Mouse (Mus musculus) adipocyte (in vitro differentiated cells): ENCODE measurements around the gene Colec11.

Experiments used
- DNase-seq: peaks from one replicate; pipeline ENCODE4 v3.0.0-alpha.2; 2016; ENCODE audit warnings: low spot score

Colec11 gene

DNA sequence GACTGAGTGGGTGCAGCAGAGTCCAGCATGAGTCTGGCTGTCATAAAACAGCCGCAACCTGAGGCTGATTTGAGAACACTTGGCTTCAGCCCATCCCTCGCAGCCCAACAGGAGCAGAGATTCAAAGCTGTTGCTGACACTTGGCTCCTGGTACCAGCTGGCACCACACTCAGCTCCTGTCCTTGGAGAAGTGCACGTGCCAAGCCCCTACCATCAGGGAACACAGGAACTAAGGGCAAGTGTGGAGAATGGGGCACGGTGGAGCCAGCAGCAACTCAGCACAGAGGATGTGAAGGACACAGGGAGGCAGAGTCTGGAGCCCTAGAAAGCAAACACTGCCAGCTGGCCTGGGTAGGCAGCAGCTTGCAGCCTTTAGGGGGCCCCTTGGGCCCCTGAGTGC lies 20.9 kb downstream of the Colec11 start:
- no peak for DNase-seq

DNA sequence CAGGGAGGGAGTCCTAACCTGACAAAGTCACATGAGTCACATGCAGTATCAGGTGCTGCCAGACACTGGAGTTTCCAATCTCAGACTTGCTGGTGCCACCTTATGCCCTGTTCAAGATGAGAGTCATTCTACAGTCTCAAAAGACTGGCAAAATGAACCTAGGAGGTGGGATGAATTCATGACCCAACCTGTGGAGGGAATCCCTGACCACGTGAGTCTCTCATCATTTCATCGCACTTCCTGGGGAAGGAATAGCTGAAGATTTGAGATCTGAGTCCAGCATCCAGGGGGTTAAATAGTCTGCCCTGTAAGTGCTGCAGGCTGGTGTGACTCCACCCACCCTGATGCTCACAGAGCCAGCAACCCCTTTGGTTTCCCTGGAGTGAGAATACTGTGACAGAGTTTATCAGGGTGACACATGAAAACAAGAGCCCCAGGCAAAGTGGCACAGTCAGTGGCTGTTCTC lies 24.6 kb downstream of the Colec11 start:
- DNase-seq = no peak

- DNase-seq = no peak
Measured at GRCm38 (mm10) chr12:28598110-28598509, 25.1 kb downstream of the Colec11 start.

DNA sequence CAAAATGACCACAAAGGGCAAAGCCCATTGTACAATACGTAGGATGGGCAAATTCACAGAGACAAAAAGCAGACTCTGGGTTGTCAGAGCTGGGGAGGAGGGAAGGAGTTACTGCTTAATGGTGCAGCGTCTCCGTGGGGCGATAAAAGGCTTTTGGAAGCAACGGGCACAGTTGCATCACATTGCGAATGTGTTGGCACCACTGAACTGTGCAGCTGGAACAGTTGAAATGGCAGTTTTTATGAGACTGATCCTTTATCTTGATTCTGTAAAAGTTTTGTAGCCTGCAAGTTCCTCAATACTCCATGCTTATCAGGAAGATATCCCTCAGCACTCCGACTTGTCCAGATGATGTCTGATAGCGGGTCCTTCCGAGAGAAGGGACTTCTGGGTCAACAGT lies 25.5 kb downstream of the Colec11 start:
- DNase-seq = no peak

- DNase-seq = no peak
Measured at GRCm38 (mm10) chr12:28596851-28597250, 26.3 kb downstream of the Colec11 start.

GRCm38 (mm10) chr12:28590428-28590827 lies 32.7 kb downstream of the Colec11 start:
- DNase-seq = no peak

DNA sequence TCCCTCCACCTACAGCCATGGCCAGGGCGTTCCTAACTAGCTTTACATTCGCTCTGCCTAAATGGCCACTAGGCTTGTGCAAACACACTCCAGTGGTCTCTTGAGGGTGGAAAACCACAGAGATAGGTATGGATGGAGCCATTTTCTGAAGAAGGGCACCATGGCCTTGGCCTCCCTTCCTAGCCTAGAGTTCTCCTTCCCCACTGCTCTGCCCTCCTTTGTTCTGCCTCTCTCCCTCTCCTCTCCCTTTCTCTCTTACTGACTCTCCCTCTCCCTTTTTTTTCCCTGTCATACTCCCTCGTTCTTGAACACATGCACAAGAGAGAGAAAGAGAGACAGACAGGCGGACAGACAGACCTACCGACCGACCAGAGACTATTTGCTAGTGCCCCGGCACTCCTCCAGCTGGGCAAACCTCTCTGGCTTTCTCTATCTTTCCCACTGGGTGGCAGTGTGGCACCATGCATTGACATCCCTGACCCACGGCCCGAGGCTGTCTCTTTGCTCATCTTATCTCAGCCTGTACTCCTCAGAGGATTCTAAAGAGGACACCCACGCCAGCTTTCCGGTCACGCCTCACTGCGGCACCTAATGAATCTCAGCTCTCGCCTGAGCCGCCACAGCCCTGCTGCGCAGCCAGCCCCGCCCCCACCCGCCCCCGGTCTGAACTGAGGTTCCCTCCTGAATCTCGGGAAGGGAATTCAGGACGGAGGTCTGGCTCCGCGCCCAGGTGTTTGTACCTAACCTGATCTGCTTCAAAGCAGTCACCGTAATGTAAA lies 33.9 kb downstream of the Colec11 start:
- peak; percentile 85 for DNase-seq

- no peak for DNase-seq
Measured at GRCm38 (mm10) chr12:28587949-28588348, 35.2 kb downstream of the Colec11 start.

DNA sequence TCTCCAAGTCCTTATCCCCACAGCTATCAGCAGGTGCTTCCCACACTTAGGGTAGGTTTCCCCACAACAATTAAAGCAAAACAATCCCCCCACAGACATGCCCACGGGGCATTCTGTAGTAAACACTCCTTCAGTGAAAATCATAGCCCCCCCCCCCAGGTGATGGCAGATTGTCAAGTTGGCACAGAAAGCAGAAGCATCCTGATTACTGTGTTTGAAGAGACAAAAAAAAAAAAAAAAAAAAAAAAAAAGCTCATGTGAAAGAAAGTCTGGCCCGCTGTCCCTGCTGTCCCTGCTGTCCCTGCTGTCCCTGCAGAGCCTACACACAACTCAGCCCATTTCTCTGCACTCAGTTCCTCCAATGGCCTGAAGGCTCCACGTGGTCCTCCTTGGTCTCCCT lies 39.1 kb downstream of the Colec11 start:
- DNase-seq = no peak

- DNase-seq = no peak
Measured at GRCm38 (mm10) chr12:28582423-28582822, 40.8 kb downstream of the Colec11 start, which contains the start of gene Allc. TSS of gene Allc (minus strand) at chr12:28582523.

GRCm38 (mm10) chr12:28579132-28579531 lies 44.0 kb downstream of the Colec11 start:
- no peak for DNase-seq

DNA sequence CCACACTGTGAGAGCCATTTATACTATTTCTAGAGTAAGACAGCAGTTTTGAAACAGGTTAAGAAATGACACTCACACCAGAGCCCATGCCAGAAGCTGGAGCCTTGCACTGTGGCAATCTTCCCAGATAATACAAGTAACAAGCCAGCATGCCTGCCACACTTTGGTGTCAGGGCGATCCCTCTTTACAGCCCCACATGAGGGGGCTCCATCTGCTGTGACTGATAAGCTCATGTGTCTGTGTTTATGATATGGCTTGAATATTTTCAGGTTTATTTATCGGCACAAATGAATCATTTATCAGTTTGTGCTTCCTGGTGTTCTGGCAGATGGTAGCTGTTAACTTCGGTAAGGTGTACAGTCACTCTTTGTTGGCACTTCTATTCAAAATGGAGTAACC lies 45.0 kb downstream of the Colec11 start:
- no peak for DNase-seq

DNA sequence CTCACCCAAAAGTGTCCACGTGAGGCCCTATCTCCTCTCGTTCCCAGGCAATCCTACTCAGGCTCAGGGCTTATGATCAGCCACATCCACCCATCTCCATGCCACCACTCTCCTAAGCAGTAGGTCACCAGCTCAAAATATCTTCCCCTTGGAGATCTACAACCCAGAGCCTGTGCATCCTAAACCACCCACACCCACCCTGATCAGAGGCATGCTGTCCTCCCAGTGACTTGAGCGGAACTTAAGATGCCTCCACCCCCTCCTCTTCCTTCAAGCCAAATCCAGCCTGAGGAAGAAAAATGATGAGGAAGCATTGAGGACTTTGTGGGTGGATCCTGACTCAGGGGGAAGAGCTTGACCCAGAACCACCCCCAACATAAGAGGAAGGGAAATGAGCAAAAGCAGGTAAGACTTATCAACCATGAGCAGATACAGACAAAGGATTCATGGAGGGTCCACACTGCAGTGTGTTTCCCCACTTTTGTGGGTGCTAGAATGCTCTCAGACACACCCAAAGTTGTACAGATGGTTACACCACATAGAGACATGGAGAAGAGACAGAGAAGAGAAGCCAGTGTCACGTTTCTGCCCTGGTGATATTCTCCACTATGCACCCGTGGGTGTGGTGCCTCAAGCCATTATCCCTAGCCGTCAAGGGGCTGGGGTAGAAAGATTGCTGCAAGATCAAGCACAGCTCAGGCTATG lies 47.7 kb downstream of the Colec11 start:
- DNase-seq = no peak

- DNase-seq = no peak
Measured at GRCm38 (mm10) chr12:28572241-28572640, 50.9 kb downstream of the Colec11 start.

- no peak for DNase-seq
Measured at GRCm38 (mm10) chr12:28552299-28552698, 70.9 kb downstream of the Colec11 start, which contains the start of gene Dcdc2c. TSS of gene Dcdc2c (minus strand) at chr12:28552399.

- DNase-seq = no peak
Measured at GRCm38 (mm10) chr12:28551775-28552174, 71.4 kb downstream of the Colec11 start.

GRCm38 (mm10) chr12:28548887-28549286 lies 74.3 kb downstream of the Colec11 start:
- no peak for DNase-seq
